In genomic region chr2:30692561-30693205, GRCm38 (mm10) we compare ENCODE assay signal across 8 mouse cellular contexts.
DNase-seq lines count a peak whose midpoint lies in the region; ATAC-seq lines count a peak whose summit lies in the region.

No protein-coding gene starts in this region.

- H3K4me3 ChIP-seq in intestine, embryonic 15.5 days (replicated peaks): peak overlapping the region; percentile 10; the same call in 1 of the 2 replicates
- peak overlapping the region; percentile 8; the same call in 1 of the 2 replicates for H3K4me3 ChIP-seq in lung, embryonic 16.5 days (ENCODE audit: low read length)

- H3K36me3 ChIP-seq in intestine, embryonic 15.5 days: no peaks in the 10 kb centered on the region
- no peaks in the 10 kb centered on the region for H3K36me3 ChIP-seq in lung, embryonic 16.5 days (ENCODE audit: control insufficient read depth, insufficient read depth, low read length)

- no peaks in the 10 kb centered on the region for H3K27me3 ChIP-seq in intestine, embryonic 15.5 days (replicated peaks)
- H3K27me3 ChIP-seq in lung, embryonic 16.5 days (ENCODE audit: control insufficient read depth, insufficient read depth, low read depth, low read length): no peaks in the 10 kb centered on the region

- H3K27ac ChIP-seq in intestine, embryonic 15.5 days: peak overlapping the region; percentile 97
- peak overlapping the region; percentile 98 for H3K27ac ChIP-seq in lung, embryonic 16.5 days (ENCODE audit: low read length)

- intact Hi-C loops in left cerebral cortex, postnatal 4 days (cut with DNase I): no loop called here

- H3K4me1 ChIP-seq in intestine, embryonic 15.5 days (replicated peaks): peaks cover 51% of the 10 kb centered on the region
- peaks cover 43% of the 10 kb centered on the region for H3K4me1 ChIP-seq in lung, embryonic 16.5 days (replicated peaks; ENCODE audit: control insufficient read depth, insufficient read depth, low read length)

- no peaks in the 10 kb centered on the region for H3K9me3 ChIP-seq in intestine, embryonic 15.5 days
- H3K9me3 ChIP-seq in lung, embryonic 16.5 days (ENCODE audit: control insufficient read depth, low read length): peaks cover 3% of the 10 kb centered on the region

- DNase-seq in left cerebral cortex, postnatal 4 days: peak; percentile 97
- DNase-seq in left cerebral cortex, adult 11 months (ENCODE audit: low spot score): no peak
- peak; percentile 75 for DNase-seq in cerebellum, adult 11 months
- DNase-seq in forelimb bud, embryonic 11.5 days (ENCODE audit: low read depth, low spot score): peak; percentile 80
- peak; percentile 62 for DNase-seq in right cerebral cortex, postnatal 14 days
- no peak for DNase-seq in natural killer cell, adult 2 months (ENCODE audit: low spot score in 2 of 2)

- 3% methylated on average over 13 of the region's 13 CpGs for WGBS in intestine, embryonic 15.5 days
- WGBS in lung, embryonic 16.5 days: under 1% methylated on average over 13 of the region's 13 CpGs

- H3K9ac ChIP-seq in intestine, embryonic 15.5 days: 0 out of 2 replicates have a peak overlapping the region, but pooled peaks have one; percentile 32
- H3K9ac ChIP-seq in lung, embryonic 16.5 days (ENCODE audit: low read length): peak overlapping the region; percentile 62

- ATAC-seq in intestine, embryonic 15.5 days: peak; percentile 80
- peak; percentile 86 for ATAC-seq in lung, embryonic 16.5 days (ENCODE audit: low read depth)

- peak overlapping the region; percentile 81 for H3K4me2 ChIP-seq in intestine, embryonic 15.5 days (replicated peaks)
- H3K4me2 ChIP-seq in lung, embryonic 16.5 days (ENCODE audit: low read depth, low read length): peak overlapping the region; percentile 80

Comparison
In these comparisons a context has a peak if more than half of its experiments do, and no peak if none do; other contexts are left out.
1. DNase-seq: peak in left cerebral cortex, postnatal 4 days (single experiment), cerebellum, adult 11 months (single experiment), forelimb bud, embryonic 11.5 days (single experiment) and right cerebral cortex, postnatal 14 days (single experiment); none in left cerebral cortex, adult 11 months (single experiment) and natural killer cell, adult 2 months (0 of 2).